Mouse (Mus musculus): ENCODE data around the gene Ppfia4.

The Ppfia4 gene

GRCm38 (mm10) chr1:134331879-134332635 lies 671 bp downstream of the Ppfia4 start:
- Histone ChIP-seq H3K27me3 (ENCODE audit: control insufficient read depth, insufficient read depth, low read length, poor library complexity, severe bottlenecking) (no peaks in the 10 kb centered on the region), H3K36me3 (ENCODE audit: control insufficient read depth, insufficient read depth, low read length, poor library complexity, severe bottlenecking) (no peaks in the 10 kb centered on the region)
- peak; percentile 81 for DNase-seq (ENCODE audit: low read depth, low spot score)

- no peak for DNase-seq (ENCODE audit: low read depth, low spot score)
- H3K27me3 ChIP-seq (ENCODE audit: control insufficient read depth, insufficient read depth, low read length, poor library complexity, severe bottlenecking): no peaks in the 10 kb centered on the region
- H3K36me3 ChIP-seq (ENCODE audit: control insufficient read depth, insufficient read depth, low read length, poor library complexity, severe bottlenecking): no peaks in the 10 kb centered on the region
Observed at GRCm38 (mm10) chr1:134326841-134327346, 5.8 kb downstream of the Ppfia4 start.

GRCm38 (mm10) chr1:134322591-134322990 lies 10.1 kb downstream of the Ppfia4 start:
- H3K36me3 ChIP-seq (ENCODE audit: control insufficient read depth, insufficient read depth, low read length, poor library complexity, severe bottlenecking): no peaks in the 10 kb centered on the region
- peak; percentile 43 for DNase-seq (ENCODE audit: low read depth, low spot score)
- H3K27me3 ChIP-seq (ENCODE audit: control insufficient read depth, insufficient read depth, low read length, poor library complexity, severe bottlenecking): no peaks in the 10 kb centered on the region

- DNase-seq (ENCODE audit: low read depth, low spot score): no peak
- Histone ChIP-seq H3K27me3 (ENCODE audit: control insufficient read depth, insufficient read depth, low read length, poor library complexity, severe bottlenecking) (no peaks in the 10 kb centered on the region), H3K36me3 (ENCODE audit: control insufficient read depth, insufficient read depth, low read length, poor library complexity, severe bottlenecking) (no peaks in the 10 kb centered on the region)
Observed at GRCm38 (mm10) chr1:134320691-134321301, 11.9 kb downstream of the Ppfia4 start.

GRCm38 (mm10) chr1:134318261-134318660 lies 14.5 kb downstream of the Ppfia4 start:
- Histone ChIP-seq H3K27me3 (ENCODE audit: control insufficient read depth, insufficient read depth, low read length, poor library complexity, severe bottlenecking) (no peaks in the 10 kb centered on the region), H3K36me3 (ENCODE audit: control insufficient read depth, insufficient read depth, low read length, poor library complexity, severe bottlenecking) (no peaks in the 10 kb centered on the region)
- no peak for DNase-seq (ENCODE audit: low read depth, low spot score)

GRCm38 (mm10) chr1:134316361-134316760 lies 16.4 kb downstream of the Ppfia4 start:
- H3K36me3 ChIP-seq (ENCODE audit: control insufficient read depth, insufficient read depth, low read length, poor library complexity, severe bottlenecking): no peaks in the 10 kb centered on the region
- DNase-seq (ENCODE audit: low read depth, low spot score): no peak
- no peaks in the 10 kb centered on the region for H3K27me3 ChIP-seq (ENCODE audit: control insufficient read depth, insufficient read depth, low read length, poor library complexity, severe bottlenecking)

- no peak for DNase-seq (ENCODE audit: low read depth, low spot score)
Observed at GRCm38 (mm10) chr1:134315181-134315580, 17.5 kb downstream of the Ppfia4 start.

GRCm38 (mm10) chr1:134311760-134312159 lies 21.0 kb downstream of the Ppfia4 start:
- DNase-seq (ENCODE audit: low read depth, low spot score): no peak
- Histone ChIP-seq H3K36me3 (ENCODE audit: control insufficient read depth, insufficient read depth, low read length, poor library complexity, severe bottlenecking) (no peaks in the 10 kb centered on the region), H3K27me3 (ENCODE audit: control insufficient read depth, insufficient read depth, low read length, poor library complexity, severe bottlenecking) (no peaks in the 10 kb centered on the region)

More at GRCm38 (mm10) chr1:134315181-134315580, 17.5 kb downstream of the Ppfia4 start:
- no peaks in the 10 kb centered on the region for H3K36me3 ChIP-seq (ENCODE audit: control insufficient read depth, insufficient read depth, low read length, poor library complexity, severe bottlenecking)
- H3K27me3 ChIP-seq (ENCODE audit: control insufficient read depth, insufficient read depth, low read length, poor library complexity, severe bottlenecking): no peaks in the 10 kb centered on the region

- DNase-seq (ENCODE audit: low read depth, low spot score): no peak
- H3K27me3 ChIP-seq (ENCODE audit: control insufficient read depth, insufficient read depth, low read length, poor library complexity, severe bottlenecking): no peaks in the 10 kb centered on the region
- no peaks in the 10 kb centered on the region for H3K36me3 ChIP-seq (ENCODE audit: control insufficient read depth, insufficient read depth, low read length, poor library complexity, severe bottlenecking)
Observed at GRCm38 (mm10) chr1:134310729-134311128, 22.0 kb downstream of the Ppfia4 start.

GRCm38 (mm10) chr1:134310291-134310690 lies 22.4 kb downstream of the Ppfia4 start:
- DNase-seq (ENCODE audit: low read depth, low spot score): no peak
- no peaks in the 10 kb centered on the region for H3K36me3 ChIP-seq (ENCODE audit: control insufficient read depth, insufficient read depth, low read length, poor library complexity, severe bottlenecking)
- H3K27me3 ChIP-seq (ENCODE audit: control insufficient read depth, insufficient read depth, low read length, poor library complexity, severe bottlenecking): no peaks in the 10 kb centered on the region

- DNase-seq (ENCODE audit: low read depth, low spot score): no peak
- Histone ChIP-seq H3K36me3 (ENCODE audit: control insufficient read depth, insufficient read depth, low read length, poor library complexity, severe bottlenecking) (no peaks in the 10 kb centered on the region), H3K27me3 (ENCODE audit: control insufficient read depth, insufficient read depth, low read length, poor library complexity, severe bottlenecking) (no peaks in the 10 kb centered on the region)
Observed at GRCm38 (mm10) chr1:134307409-134307808, 25.3 kb downstream of the Ppfia4 start.

GRCm38 (mm10) chr1:134304940-134305339 lies 27.8 kb downstream of the Ppfia4 start:
- no peak for DNase-seq (ENCODE audit: low read depth, low spot score)
- no peaks in the 10 kb centered on the region for H3K36me3 ChIP-seq (ENCODE audit: control insufficient read depth, insufficient read depth, low read length, poor library complexity, severe bottlenecking)
- H3K27me3 ChIP-seq (ENCODE audit: control insufficient read depth, insufficient read depth, low read length, poor library complexity, severe bottlenecking): no peaks in the 10 kb centered on the region

- no peaks in the 10 kb centered on the region for H3K27me3 ChIP-seq (ENCODE audit: control insufficient read depth, insufficient read depth, low read length, poor library complexity, severe bottlenecking)
- no peaks in the 10 kb centered on the region for H3K36me3 ChIP-seq (ENCODE audit: control insufficient read depth, insufficient read depth, low read length, poor library complexity, severe bottlenecking)
- DNase-seq (ENCODE audit: low read depth, low spot score): peak; percentile 57
Observed at GRCm38 (mm10) chr1:134302568-134303238, 30.0 kb downstream of the Ppfia4 start.

GRCm38 (mm10) chr1:134298636-134299411 lies 33.9 kb downstream of the Ppfia4 start:
- DNase-seq (ENCODE audit: low read depth, low spot score): peak; percentile 29
- H3K36me3 ChIP-seq (ENCODE audit: control insufficient read depth, insufficient read depth, low read length, poor library complexity, severe bottlenecking): no peaks in the 10 kb centered on the region
- H3K27me3 ChIP-seq (ENCODE audit: control insufficient read depth, insufficient read depth, low read length, poor library complexity, severe bottlenecking): no peaks in the 10 kb centered on the region
